Mouse (Mus musculus) intestine, embryonic 15.5 days (tissue): ENCODE data around the gene Cspg5. TPM values are rescaled to one million over a fixed set of nuclear protein-coding genes. Genes with fewer than 3 reads are reported as not detected.

Experiments used
- ATAC-seq: fragments of 200-750 bp; cut with Nextera tagmentation; 2 replicates; pipeline ENCODE4 v1.8.0; 2017; ENCODE audit warnings: moderate TSS enrichment, moderate library complexity
- H3K27ac ChIP-seq: fragments of 300-500 bp; sonication (generic); 2 replicates; pipeline ENCODE4 v1.5.1; 2015; ENCODE audit warnings: mild to moderate bottlenecking, inconsistent platforms
- H3K27me3 ChIP-seq: fragments of 300-500 bp; sonication (generic); replicated peaks from 2 replicates; pipeline ENCODE4 v1.6.1; 2015; ENCODE audit warnings: inconsistent platforms
- H3K36me3 ChIP-seq: fragments of 300-500 bp; sonication (generic); 2 replicates; pipeline ENCODE4 v1.6.1; 2015; ENCODE audit warnings: inconsistent platforms
- H3K4me1 ChIP-seq: fragments of 300-500 bp; sonication (generic); replicated peaks from 2 replicates; pipeline ENCODE4 v1.6.1; 2015; ENCODE audit warnings: inconsistent platforms
- H3K4me2 ChIP-seq: fragments of 300-500 bp; sonication (generic); replicated peaks from 2 replicates; pipeline ENCODE4 v1.6.1; 2015; ENCODE audit warnings: mild to moderate bottlenecking, inconsistent platforms
- H3K4me3 ChIP-seq: fragments of 300-500 bp; sonication (generic); replicated peaks from 2 replicates; pipeline ENCODE4 v1.5.1; 2015; ENCODE audit warnings: inconsistent platforms
- H3K9ac ChIP-seq: fragments of 300-500 bp; sonication (generic); 2 replicates; pipeline ENCODE4 v1.6.1; 2015; ENCODE audit warnings: inconsistent platforms
- H3K9me3 ChIP-seq: fragments of 300-500 bp; sonication (generic); 2 replicates; pipeline ENCODE4 v1.6.1; 2016; ENCODE audit warnings: inconsistent platforms
- WGBS: fragments of 180-500 bp; shearing (Covaris S2); methylation state at CpG from one replicate; pipeline ENCODE4 v1.1.7; 2015; 5-methylcytosine and 5-hydroxymethylcytosine counted together
- polyA plus RNA-seq: library from polyadenylated mRNA; unstranded; fragments of >200 nt; fragmentation: Nextera tagmentation; extraction: Ambion mirVana; gene quantifications from 2 replicates; pipeline ENCODE4 v1.2.1, GENCODE M21; 2015

The Cspg5 gene
- polyA plus RNA-seq, result 3.9 and 4.6 TPM in 2 replicates

DNA sequence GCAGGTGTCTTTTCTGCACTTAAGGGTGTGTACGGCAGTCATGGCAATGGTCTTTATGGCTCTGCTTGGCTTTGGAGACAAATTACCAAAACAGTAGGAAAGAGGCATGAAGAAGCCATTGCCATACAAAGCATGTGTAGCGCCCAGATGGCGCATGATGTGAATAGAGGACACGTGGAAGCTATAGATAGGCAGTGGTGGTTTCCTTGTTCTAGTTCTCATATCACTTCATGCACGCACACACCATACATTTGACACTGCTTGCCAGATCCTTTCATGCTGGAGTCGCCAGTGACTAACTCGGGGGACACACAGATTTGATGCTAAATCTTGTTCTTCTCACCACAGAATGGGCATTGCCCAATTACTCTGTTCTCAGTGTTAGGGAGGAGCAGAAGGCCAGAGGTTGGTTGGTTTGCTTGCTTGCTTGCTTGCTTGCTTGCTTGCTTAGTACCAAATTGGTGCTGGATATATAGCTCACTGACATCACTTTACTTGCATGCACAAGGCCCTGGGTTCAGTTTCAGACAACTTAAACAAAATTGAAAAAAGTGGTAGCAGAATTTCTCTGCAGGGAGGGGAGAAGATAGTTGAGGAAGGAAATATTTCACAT lies at the start of gene Cspg5:
TSS of gene Cspg5 (plus strand) at position 563 of the 613 bp plus-strand sequence.
- Histone ChIP-seq H3K4me1 (peaks cover 11% of the 10 kb centered on the region), H3K9ac (0 out of 2 replicates have a peak within 1 kb of the TSS, but pooled peaks have one; percentile 36), H3K4me3 (peak within 1 kb of the TSS; percentile 60), H3K27me3 (peaks cover 14% of the 10 kb centered on the region), H3K36me3 (no peaks in the 10 kb centered on the region), H3K27ac (no peak within 1 kb of the TSS), H3K9me3 (no peaks in the 10 kb centered on the region), H3K4me2 (peak within 1 kb of the TSS; percentile 99)
- 85% methylated on average over 7 of the region's 7 CpGs for WGBS
- ATAC-seq, result no peak

DNA sequence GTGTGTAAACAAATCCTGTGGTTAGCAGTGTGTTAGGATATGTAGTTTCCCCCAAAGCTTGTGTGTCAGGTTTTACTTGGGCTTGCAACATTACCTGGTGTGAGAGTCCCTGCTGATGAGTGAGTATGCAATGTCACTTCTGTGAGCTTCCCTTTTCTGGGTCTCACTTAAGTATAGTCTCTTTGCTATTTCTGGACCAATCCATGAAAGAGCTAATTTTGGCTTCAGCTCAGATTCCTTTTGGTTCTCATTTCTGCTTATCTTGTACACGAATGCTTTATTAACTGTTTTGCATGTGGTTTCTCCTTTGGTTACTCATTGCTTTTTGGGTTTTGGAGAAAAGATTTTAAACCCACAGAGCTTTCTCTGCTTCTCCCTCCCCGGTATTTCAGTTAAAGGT lies 43.7 kb upstream of the Cspg5 start:
- 86% methylated on average over 2 of the region's 2 CpGs for WGBS
- H3K9me3 ChIP-seq, result no peaks in the 10 kb centered on the region
- H3K4me3 ChIP-seq, result no peak overlapping the region
- H3K27me3 ChIP-seq, result no peaks in the 10 kb centered on the region
- no peak overlapping the region for H3K4me2 ChIP-seq
- no peak for ATAC-seq
- H3K4me1 ChIP-seq, result no peaks in the 10 kb centered on the region
- H3K36me3 ChIP-seq, result peaks cover 30% of the 10 kb centered on the region
- H3K9ac ChIP-seq, result no peak overlapping the region
- H3K27ac ChIP-seq, result no peak overlapping the region

DNA sequence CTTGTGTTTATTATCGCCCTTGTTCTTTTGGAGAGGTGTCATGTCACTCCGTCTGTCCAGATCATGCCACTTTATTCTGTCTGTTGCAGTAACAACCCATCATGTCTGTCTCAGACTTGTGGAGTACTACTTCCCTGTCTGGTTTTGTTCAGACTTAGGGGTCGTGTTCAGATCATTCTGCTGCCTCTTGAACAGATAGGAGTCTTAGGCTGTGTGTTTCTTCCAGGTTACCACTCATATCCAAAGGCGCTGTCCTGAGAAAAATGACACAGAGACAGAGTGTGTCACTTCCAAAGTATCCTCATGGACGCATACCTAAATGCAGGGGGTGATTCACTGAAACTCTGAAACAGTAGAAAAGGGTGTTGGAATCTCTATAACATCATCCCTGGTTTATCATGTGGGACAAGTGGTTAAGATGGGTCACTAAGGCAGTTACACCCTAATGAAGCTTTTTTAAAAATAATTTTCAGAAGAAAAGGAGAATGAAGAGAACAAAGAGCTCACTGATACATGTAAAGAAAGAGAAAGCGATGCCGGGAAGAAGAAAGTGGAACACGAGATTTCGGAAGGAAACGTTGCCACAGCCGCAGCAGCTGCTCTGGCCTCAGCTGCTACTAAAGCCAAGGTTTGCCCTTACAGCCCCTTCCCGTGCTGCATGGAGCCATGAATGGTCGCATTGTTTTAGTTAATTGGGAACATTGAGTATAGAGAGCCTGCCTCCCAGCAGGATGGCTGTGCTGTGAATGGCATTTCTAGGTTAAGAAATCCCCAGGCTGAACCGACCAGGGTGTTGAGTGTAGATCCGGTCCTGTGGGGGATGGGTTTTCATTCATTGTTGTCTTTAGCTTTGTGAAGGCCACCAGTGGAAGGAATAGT lies 37.8 kb upstream of the Cspg5 start:
- no peak overlapping the region for H3K4me2 ChIP-seq
- H3K36me3 ChIP-seq, result peaks cover 25% of the 10 kb centered on the region
- H3K4me3 ChIP-seq, result no peak overlapping the region
- no peaks in the 10 kb centered on the region for H3K27me3 ChIP-seq
- no peaks in the 10 kb centered on the region for H3K4me1 ChIP-seq
- H3K27ac ChIP-seq, result no peak overlapping the region
- H3K9me3 ChIP-seq, result no peaks in the 10 kb centered on the region
- ATAC-seq, result no peak
- H3K9ac ChIP-seq, result no peak overlapping the region
- 76% methylated on average over 15 of the region's 15 CpGs for WGBS

DNA sequence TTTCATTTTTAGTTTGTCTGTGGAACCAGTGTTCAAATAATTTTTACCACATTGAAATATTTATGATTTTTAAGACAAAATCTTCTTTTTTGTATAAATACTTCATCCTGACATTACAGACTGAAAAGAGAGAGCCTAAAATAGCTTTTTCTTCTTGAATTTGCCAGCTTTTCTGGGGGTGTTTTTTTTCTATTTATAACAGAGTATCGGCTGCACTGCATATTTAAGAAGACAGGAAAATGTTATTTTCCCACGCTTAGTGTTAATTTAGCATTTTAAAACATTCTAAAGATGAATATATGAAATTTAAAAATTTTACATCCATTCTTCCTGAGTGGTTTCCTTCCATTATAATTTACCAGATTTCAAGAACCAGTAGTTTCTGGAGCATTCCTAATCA lies 37.1 kb upstream of the Cspg5 start:
- H3K9ac ChIP-seq, result no peak overlapping the region
- no peak overlapping the region for H3K4me2 ChIP-seq
- no peaks in the 10 kb centered on the region for H3K9me3 ChIP-seq
- H3K4me3 ChIP-seq, result no peak overlapping the region
- no peak overlapping the region for H3K27ac ChIP-seq
- ATAC-seq, result no peak
- H3K27me3 ChIP-seq, result no peaks in the 10 kb centered on the region
- no peaks in the 10 kb centered on the region for H3K4me1 ChIP-seq
- WGBS, result 87% methylated on average over 2 of the region's 2 CpGs
- H3K36me3 ChIP-seq, result peaks cover 25% of the 10 kb centered on the region

DNA sequence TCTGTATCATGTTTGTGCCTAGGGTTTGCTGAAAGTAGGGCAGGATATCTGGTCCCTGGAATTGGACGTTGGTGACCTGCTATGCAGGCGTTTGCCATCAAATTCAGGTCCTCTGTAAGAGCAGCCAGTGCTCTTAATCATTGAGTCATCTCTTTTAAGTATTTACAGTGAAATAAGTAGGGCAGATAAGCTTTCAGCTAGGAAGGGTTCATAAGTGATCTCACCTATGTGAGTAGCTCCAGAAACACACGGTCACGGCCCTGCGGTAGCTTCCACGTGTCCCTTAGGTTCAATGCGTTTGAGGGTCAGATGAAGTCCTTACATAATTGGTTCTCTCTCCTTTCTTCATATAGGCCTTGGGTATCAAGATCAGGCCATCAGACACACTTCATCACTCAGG lies 35.3 kb upstream of the Cspg5 start:
- no peak overlapping the region for H3K4me2 ChIP-seq
- ATAC-seq, result no peak
- WGBS, result 68% methylated on average over 7 of the region's 7 CpGs
- no peak overlapping the region for H3K27ac ChIP-seq
- H3K4me1 ChIP-seq, result no peaks in the 10 kb centered on the region
- peaks cover 19% of the 10 kb centered on the region for H3K36me3 ChIP-seq
- H3K4me3 ChIP-seq, result no peak overlapping the region
- H3K9me3 ChIP-seq, result no peaks in the 10 kb centered on the region
- no peak overlapping the region for H3K9ac ChIP-seq
- no peaks in the 10 kb centered on the region for H3K27me3 ChIP-seq

DNA sequence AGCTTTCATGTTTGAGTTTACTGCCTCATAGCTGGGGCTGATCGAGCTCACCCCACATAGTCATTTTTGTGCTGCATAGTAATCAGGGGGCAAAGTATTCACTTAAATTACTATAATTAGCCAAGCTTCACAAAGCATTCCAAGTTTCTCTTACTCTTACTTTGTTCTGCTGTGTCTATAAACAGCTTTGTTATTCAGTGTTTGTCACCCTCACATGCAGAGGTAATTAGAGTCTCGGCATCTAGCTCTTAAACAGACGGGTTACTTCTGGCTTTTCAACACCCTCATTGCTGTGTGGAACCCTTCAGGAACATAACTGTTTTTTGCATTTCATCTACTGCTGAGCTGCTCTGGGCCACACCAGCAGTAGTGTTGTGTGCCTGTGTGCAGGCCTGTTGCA lies 34.6 kb upstream of the Cspg5 start:
- Histone ChIP-seq H3K36me3 (peaks cover 19% of the 10 kb centered on the region), H3K4me2 (no peak overlapping the region), H3K4me3 (no peak overlapping the region), H3K27me3 (no peaks in the 10 kb centered on the region), H3K9ac (no peak overlapping the region), H3K27ac (no peak overlapping the region), H3K9me3 (no peaks in the 10 kb centered on the region), H3K4me1 (no peaks in the 10 kb centered on the region)
- ATAC-seq, result no peak
- WGBS, result 90% methylated on average over 3 of the region's 3 CpGs

DNA sequence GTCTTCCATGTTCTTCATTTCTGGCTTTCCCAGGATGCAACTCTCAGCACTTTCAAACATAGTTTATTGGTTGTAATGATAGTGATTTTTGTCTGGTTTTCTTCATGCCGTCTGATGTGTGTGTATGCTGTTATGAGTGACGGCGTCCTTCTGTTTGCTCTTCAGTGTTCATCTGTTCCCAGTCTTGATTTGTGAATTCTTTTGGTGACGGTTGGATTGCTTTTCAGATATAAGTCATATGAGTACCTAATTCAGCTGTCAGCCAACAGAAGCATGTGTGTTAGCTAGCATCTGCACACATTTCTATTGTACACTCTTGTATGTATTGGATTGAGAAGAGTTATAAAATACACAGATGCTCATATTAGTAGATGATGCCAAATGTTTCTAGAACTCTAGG lies 19.3 kb upstream of the Cspg5 start:
- Histone ChIP-seq H3K36me3 (peaks cover 28% of the 10 kb centered on the region), H3K9me3 (no peaks in the 10 kb centered on the region), H3K4me3 (no peak overlapping the region), H3K4me2 (no peak overlapping the region), H3K4me1 (no peaks in the 10 kb centered on the region), H3K27me3 (no peaks in the 10 kb centered on the region), H3K27ac (no peak overlapping the region), H3K9ac (no peak overlapping the region)
- ATAC-seq, result no peak
- 83% methylated on average over 4 of the region's 4 CpGs for WGBS

DNA sequence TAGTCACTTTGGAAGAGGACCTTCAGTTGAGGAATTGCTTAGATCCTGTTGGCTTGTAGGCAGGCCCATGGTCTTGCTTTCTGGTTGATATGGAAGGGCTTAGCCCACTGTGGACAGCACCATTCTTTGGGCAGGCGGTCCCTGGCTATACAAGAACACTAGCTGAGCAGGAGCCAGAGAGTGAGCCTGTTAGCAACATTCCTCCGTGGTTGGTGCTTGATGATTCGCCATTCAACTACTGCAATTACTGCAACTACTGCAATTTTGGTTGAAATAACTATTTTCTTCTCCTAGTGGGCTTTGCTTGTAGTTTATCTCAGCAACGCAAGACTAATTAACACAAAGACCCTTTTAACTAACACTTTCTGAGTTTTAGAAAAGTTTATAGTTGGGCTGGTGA lies 17.4 kb upstream of the Cspg5 start:
- ATAC-seq, result no peak
- Histone ChIP-seq H3K9me3 (no peaks in the 10 kb centered on the region), H3K9ac (no peak overlapping the region), H3K36me3 (peaks cover 27% of the 10 kb centered on the region), H3K4me3 (no peak overlapping the region), H3K27me3 (no peaks in the 10 kb centered on the region), H3K4me2 (no peak overlapping the region), H3K27ac (no peak overlapping the region), H3K4me1 (no peaks in the 10 kb centered on the region)
- WGBS, result 90% methylated on average over 4 of the region's 4 CpGs

DNA sequence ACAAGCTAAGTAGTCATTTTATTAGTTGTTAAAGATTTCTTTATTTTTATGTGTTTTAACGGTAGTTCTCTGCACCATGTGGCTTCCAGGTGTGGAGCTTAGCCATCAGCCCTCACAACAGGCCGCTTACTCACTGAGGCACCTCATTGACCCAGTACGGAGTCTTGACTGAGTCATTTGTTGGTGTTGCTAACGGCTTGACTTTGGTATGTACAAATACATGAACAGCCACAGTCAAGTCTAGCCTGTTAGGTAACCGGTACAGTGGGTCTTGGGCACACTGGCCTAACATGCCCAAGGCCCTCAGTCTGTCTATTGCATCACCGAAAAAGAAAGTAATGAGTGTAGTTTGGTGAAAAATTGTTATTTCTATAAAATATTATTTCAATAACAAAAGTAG lies 14.9 kb upstream of the Cspg5 start:
- no peaks in the 10 kb centered on the region for H3K9me3 ChIP-seq
- ATAC-seq, result no peak
- no peaks in the 10 kb centered on the region for H3K4me1 ChIP-seq
- H3K4me2 ChIP-seq, result no peak overlapping the region
- peaks cover 10% of the 10 kb centered on the region for H3K36me3 ChIP-seq
- H3K27ac ChIP-seq, result no peak overlapping the region
- H3K4me3 ChIP-seq, result no peak overlapping the region
- H3K9ac ChIP-seq, result no peak overlapping the region
- no peaks in the 10 kb centered on the region for H3K27me3 ChIP-seq
- 85% methylated on average over 6 of the region's 6 CpGs for WGBS

DNA sequence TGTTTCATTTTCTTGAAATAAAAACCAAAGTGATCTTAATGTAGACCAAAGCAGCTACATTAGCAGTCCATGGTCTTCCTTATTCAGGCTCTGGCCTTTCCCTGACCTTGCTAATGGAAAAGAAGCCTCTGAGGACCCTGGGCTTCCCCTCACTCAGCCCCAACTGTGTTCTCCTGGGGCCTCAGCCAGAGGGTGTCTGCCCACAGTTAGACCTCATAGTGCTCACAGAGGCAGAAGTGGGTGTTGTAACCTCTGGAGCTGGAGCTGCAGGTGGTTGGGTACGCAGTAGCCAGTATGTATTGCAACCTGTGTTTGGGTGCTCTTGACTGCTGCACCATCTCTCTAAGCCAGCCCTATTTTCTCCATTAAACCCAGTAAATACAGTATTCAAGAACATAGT lies 14.5 kb upstream of the Cspg5 start:
- Histone ChIP-seq H3K4me2 (no peak overlapping the region), H3K9me3 (no peaks in the 10 kb centered on the region), H3K27me3 (no peaks in the 10 kb centered on the region), H3K27ac (no peak overlapping the region), H3K4me3 (no peak overlapping the region), H3K36me3 (peaks cover 9% of the 10 kb centered on the region; the same call in 1 of the 2 replicates), H3K9ac (no peak overlapping the region), H3K4me1 (no peaks in the 10 kb centered on the region)
- 91% methylated on average over 1 of the region's 1 CpGs for WGBS
- no peak for ATAC-seq

DNA sequence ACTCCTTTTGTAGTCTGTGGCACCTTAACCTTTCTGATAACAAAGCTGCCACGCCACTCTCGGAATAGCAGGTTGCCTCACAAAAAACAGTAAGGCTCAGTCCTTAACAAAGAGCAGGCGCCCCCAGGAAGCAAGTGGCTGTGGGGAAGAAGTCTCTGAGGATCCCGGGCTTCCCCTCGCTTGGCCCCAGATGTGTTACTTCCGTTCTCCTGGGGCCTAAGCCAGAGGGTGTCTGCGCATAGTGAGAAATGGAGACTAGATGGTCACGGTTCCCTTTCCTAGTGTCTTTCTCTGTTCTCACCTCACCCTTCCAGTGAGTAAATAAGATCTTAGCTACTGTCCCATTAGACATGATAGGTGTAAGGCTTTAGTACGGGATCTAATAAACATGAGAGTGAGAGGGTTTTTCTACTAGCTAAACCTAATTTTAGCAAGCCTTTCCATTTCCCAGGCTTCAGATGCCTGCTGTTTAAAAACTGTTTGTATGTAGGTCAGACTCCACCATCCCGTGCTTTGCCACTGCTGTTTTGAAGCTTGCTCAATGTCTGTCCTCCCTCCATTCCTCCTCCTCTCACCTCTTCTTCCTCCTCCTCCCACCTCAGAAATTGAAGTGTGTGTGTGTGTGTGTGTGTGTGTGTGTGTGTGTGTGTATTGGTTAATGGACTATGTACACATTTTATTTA lies 13.9 kb upstream of the Cspg5 start:
- H3K4me1 ChIP-seq, result no peaks in the 10 kb centered on the region
- peaks cover 15% of the 10 kb centered on the region; the same call in 1 of the 2 replicates for H3K36me3 ChIP-seq
- ATAC-seq, result no peak
- H3K9ac ChIP-seq, result no peak overlapping the region
- 79% methylated on average over 10 of the region's 10 CpGs for WGBS
- H3K27me3 ChIP-seq, result no peaks in the 10 kb centered on the region
- H3K4me2 ChIP-seq, result no peak overlapping the region
- H3K27ac ChIP-seq, result no peak overlapping the region
- no peaks in the 10 kb centered on the region for H3K9me3 ChIP-seq
- no peak overlapping the region for H3K4me3 ChIP-seq

DNA sequence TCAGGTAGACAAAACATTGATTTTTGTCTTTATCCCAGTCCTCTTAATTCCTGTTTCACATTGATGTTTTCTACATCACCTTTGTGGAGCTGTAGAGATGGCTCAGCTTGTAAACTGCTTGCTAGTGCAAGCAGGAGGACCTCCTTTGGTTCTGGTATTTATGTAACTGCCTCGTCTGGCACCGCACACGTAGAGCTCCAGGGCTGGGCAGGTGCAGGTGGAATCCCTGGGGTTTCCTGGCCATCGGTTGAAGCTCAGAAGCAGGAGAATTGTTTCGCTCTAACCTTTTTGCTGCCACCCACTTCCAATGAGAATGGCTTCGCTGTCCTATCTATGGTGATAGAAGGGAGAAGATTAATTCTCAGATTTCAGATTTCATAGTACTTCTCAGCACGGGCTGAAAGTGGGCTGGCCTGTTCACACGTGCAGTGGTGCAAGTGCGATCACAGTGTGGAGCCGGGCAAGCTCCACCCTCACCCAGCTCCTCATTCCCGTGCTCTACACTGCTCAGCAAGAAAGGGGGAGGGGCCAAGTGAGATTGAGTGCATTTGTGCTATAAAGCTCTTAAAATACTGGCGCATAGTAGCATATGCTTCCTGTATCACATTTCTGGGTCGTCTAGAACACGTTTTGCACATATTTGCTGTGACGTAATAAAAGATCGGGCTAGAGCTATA lies 13.1 kb upstream of the Cspg5 start:
- 87% methylated on average over 16 of the region's 16 CpGs for WGBS
- H3K4me1 ChIP-seq, result no peaks in the 10 kb centered on the region
- no peaks in the 10 kb centered on the region for H3K9me3 ChIP-seq
- no peak overlapping the region for H3K9ac ChIP-seq
- H3K4me3 ChIP-seq, result no peak overlapping the region
- H3K4me2 ChIP-seq, result no peak overlapping the region
- H3K27ac ChIP-seq, result no peak overlapping the region
- H3K36me3 ChIP-seq, result peaks cover 23% of the 10 kb centered on the region
- no peaks in the 10 kb centered on the region for H3K27me3 ChIP-seq
- ATAC-seq, result no peak
